Mouse (Mus musculus): Measurements from ENCODE around the gene Sox6.

DNA sequence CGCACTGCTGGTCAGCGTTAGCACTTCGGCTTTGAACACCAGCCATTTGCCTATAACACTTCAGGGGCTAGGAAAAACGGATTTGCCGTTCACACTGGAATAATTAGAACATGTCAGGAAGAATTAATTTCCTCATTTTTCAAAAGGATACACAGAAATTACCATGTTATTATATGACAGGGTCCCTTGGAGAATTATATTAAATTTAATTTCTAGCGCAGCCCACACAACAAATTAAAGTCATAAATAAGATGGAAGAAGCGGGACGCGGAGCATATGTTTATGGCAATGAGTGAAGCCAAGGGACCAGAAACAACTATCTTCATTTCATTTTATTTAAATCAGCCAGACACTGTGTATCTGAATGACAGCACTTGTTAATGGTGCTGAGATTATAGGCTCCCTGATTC is 133.8 kb downstream of the Sox6 start:
- no peak for TF ChIP-seq POLR2A (IDR thresholded peaks at IDR 0.05; ENCODE audit: low read depth, low read length)
- TF ChIP-seq CTCF (IDR thresholded peaks at IDR 0.05; ENCODE audit: extremely low read depth, insufficient read depth, insufficient read length, insufficient replicate concordance) = no peak
